8 mouse cellular contexts compared by ENCODE assay signal in the genomic region with DNA sequence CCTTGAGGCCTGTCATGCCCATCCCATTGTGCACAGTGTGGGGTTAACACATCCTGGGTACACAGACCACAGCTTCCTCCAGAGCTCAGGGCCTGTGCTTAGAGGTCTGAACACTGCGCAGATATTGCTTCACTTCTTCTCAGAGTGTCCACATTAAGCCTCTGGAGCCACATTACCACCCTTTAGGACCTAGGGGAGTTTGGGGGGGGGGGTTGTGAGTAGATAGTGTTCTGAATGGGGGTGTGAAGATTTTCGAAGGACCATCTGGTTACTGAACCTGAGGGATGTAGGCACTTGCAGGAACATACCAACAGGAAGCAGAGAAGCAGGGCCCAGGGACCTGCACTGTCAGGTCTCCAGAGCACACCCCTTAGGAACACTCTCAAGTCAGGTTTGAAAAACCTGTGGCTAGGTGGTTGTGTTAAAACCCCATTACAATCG. TPM values are rescaled to one million over a fixed set of nuclear protein-coding genes. Genes with fewer than 3 reads are reported as not detected.
A peak's percentile ranks its signal among the peaks of the same experiment; 100 is the strongest.
DNase-seq lines count a peak whose midpoint lies in the region; ATAC-seq lines count a peak whose summit lies in the region.

No protein-coding gene starts in this region.

- intact Hi-C loops in left cerebral cortex, postnatal 10 days (cut with DNase I), result no loop called here

- H3K4me2 ChIP-seq in midbrain, embryonic 13.5 days (replicated peaks), result no peak overlapping the region; the same call in 1 of the 2 replicates
- no peak overlapping the region for H3K4me2 ChIP-seq in midbrain, embryonic 16.5 days (ENCODE audit: low read length)
- H3K4me2 ChIP-seq in lung, embryonic 16.5 days (ENCODE audit: low read depth, low read length), result peak overlapping the region; percentile 93

- H3K4me3 ChIP-seq in midbrain, embryonic 13.5 days (replicated peaks), result 0 out of 2 replicates have a peak overlapping the region, but pooled peaks have one; percentile 6
- H3K4me3 ChIP-seq in midbrain, embryonic 16.5 days (ENCODE audit: low read depth, low read length), result no peak overlapping the region
- H3K4me3 ChIP-seq in hindbrain, embryonic 10.5 days, result peak overlapping the region; percentile 76
- H3K4me3 ChIP-seq in lung, embryonic 16.5 days (ENCODE audit: low read length), result peak overlapping the region; percentile 64

- H3K27ac ChIP-seq in midbrain, embryonic 13.5 days, result no peak overlapping the region
- H3K27ac ChIP-seq in midbrain, embryonic 16.5 days (ENCODE audit: low read length), result no peak overlapping the region
- no peak overlapping the region for H3K27ac ChIP-seq in hindbrain, embryonic 10.5 days
- H3K27ac ChIP-seq in lung, embryonic 16.5 days (ENCODE audit: low read length), result no peak overlapping the region; the same call in 1 of the 2 replicates

- H3K27me3 ChIP-seq in midbrain, embryonic 13.5 days, result peaks cover 71% of the 10 kb centered on the region
- H3K27me3 ChIP-seq in midbrain, embryonic 16.5 days (ENCODE audit: control insufficient read depth, insufficient read depth, low read depth, low read length), result peaks cover 24% of the 10 kb centered on the region
- peaks cover 73% of the 10 kb centered on the region for H3K27me3 ChIP-seq in hindbrain, embryonic 10.5 days (ENCODE audit: insufficient read depth, poor library complexity, severe bottlenecking)
- peaks cover 13% of the 10 kb centered on the region; the same call in 1 of the 2 replicates for H3K27me3 ChIP-seq in lung, embryonic 16.5 days (ENCODE audit: control insufficient read depth, insufficient read depth, low read depth, low read length)

- no peaks in the 10 kb centered on the region for H3K36me3 ChIP-seq in midbrain, embryonic 13.5 days
- H3K36me3 ChIP-seq in midbrain, embryonic 16.5 days (ENCODE audit: control insufficient read depth, insufficient read depth, low read length), result no peaks in the 10 kb centered on the region
- no peaks in the 10 kb centered on the region for H3K36me3 ChIP-seq in hindbrain, embryonic 10.5 days
- H3K36me3 ChIP-seq in lung, embryonic 16.5 days (ENCODE audit: control insufficient read depth, insufficient read depth, low read length), result no peaks in the 10 kb centered on the region

- H3K9ac ChIP-seq in midbrain, embryonic 13.5 days (replicated peaks), result no peak overlapping the region
- no peak overlapping the region for H3K9ac ChIP-seq in midbrain, embryonic 16.5 days (ENCODE audit: low read depth, low read length)
- H3K9ac ChIP-seq in lung, embryonic 16.5 days (ENCODE audit: low read length), result peak overlapping the region; percentile 54

- peaks cover 38% of the 10 kb centered on the region for H3K4me1 ChIP-seq in midbrain, embryonic 13.5 days (replicated peaks)
- H3K4me1 ChIP-seq in midbrain, embryonic 16.5 days (ENCODE audit: control insufficient read depth, insufficient read depth, low read length), result peaks cover 28% of the 10 kb centered on the region
- H3K4me1 ChIP-seq in hindbrain, embryonic 10.5 days (replicated peaks), result peaks cover 48% of the 10 kb centered on the region
- peaks cover 20% of the 10 kb centered on the region for H3K4me1 ChIP-seq in lung, embryonic 16.5 days (replicated peaks; ENCODE audit: control insufficient read depth, insufficient read depth, low read length)

- DNase-seq in hindbrain, embryonic 10.5 days (ENCODE audit: low spot score), result no peak
- DNase-seq in thymus, postnatal 4 days, result peak; percentile 64
- no peak for DNase-seq in urinary bladder, postnatal 14 days (ENCODE audit: low spot score)
- DNase-seq in left cerebral cortex, postnatal 10 days (ENCODE audit: extremely low spot score in 1 of 2, low spot score in 2 of 2), result no peak
- DNase-seq in MN1 (ENCODE audit: low spot score), result no peak

- ATAC-seq in midbrain, embryonic 13.5 days, result 0 out of 2 replicates have a peak, but pooled peaks have one; percentile 45
- ATAC-seq in midbrain, embryonic 16.5 days, result no peak
- no peak for ATAC-seq in lung, embryonic 16.5 days (ENCODE audit: low read depth)

- no peaks in the 10 kb centered on the region for H3K9me3 ChIP-seq in midbrain, embryonic 13.5 days
- H3K9me3 ChIP-seq in midbrain, embryonic 16.5 days (replicated peaks; ENCODE audit: control insufficient read depth, low read length, poor library complexity, severe bottlenecking), result no peaks in the 10 kb centered on the region
- H3K9me3 ChIP-seq in hindbrain, embryonic 10.5 days, result no peaks in the 10 kb centered on the region
- H3K9me3 ChIP-seq in lung, embryonic 16.5 days (ENCODE audit: control insufficient read depth, low read length), result no peaks in the 10 kb centered on the region

- WGBS in midbrain, embryonic 13.5 days, result 51% methylated on average over 3 of the region's 3 CpGs
- 56% methylated on average over 3 of the region's 3 CpGs for WGBS in midbrain, embryonic 16.5 days
- WGBS in hindbrain, embryonic 10.5 days, result 37% methylated on average over 3 of the region's 3 CpGs
- 40% methylated on average over 3 of the region's 3 CpGs for WGBS in lung, embryonic 16.5 days

RNA-seq across cellular contexts. Expression of gene Fli1, which starts 3.3 kb away (rescaled TPM):
- 6.2 and 7.1 TPM in 2 replicates for polyA plus RNA-seq in midbrain, embryonic 13.5 days (2015; fragmentation: Nextera tagmentation; extraction: Ambion mirVana)
- polyA plus RNA-seq in midbrain, embryonic 16.5 days (2015; fragmentation: Nextera tagmentation; extraction: Ambion mirVana), result 6.0 and 7.2 TPM in 2 replicates
- 23.1 and 26.2 TPM in 2 replicates for polyA plus RNA-seq in hindbrain, embryonic 10.5 days (2016; fragmentation: Nextera tagmentation; extraction: Ambion mirVana)
- 32.8 and 34.9 TPM in 2 replicates for polyA plus RNA-seq in lung, embryonic 16.5 days (2015; fragmentation: Nextera tagmentation; extraction: Ambion mirVana)
- 10 to 100 TPM in 1 of 2 experiments, 1 to 10 TPM in 1; 8.6 to 12.0 TPM for total RNA-seq in left cerebral cortex, postnatal 10 days (2021)
